Mouse (Mus musculus): ENCODE data around the gene Dppa2. TPM values are rescaled to one million over a fixed set of nuclear protein-coding genes. Genes with fewer than 3 reads are reported as not detected.
"Not testable (repeated sequence)": the region's sequence is repeated elsewhere in the genome, so short reads cannot be mapped to it uniquely, and the experiment has no call there.

Dppa2 gene
- total and polyA plus RNA-seq, 3 experiments: 0.11 to 0.83 TPM; not detected in 1

DNA sequence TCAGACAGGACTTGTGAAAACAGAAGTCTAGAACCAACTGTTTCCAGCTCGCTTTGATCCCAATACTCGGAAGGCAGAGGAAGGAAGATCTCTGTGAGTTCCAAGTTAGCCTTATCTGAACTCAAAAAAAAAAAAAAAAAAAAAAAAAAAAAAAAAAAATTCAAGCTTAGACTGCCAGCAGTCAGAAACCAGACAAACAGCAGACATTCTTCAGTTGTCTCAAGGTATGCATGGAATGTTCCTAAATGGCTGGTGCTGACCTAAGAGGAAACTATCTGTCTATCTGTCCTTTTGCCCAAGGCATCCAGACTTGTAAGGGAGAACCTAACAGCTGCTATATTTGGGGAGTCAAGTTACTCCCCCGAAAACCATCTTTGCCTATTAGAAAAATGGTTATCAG, 275 bp downstream of the Dppa2 start:
- DNase-seq (ENCODE audit: low spot score): no peak
- H3K4me3 ChIP-seq (ENCODE audit: low read depth, low read length): no peak overlapping the region
- no peak for TF ChIP-seq GATA2 (IDR thresholded peaks at IDR 0.05; ENCODE audit: borderline replicate concordance, low read depth, low read length)
- H3K4me1 ChIP-seq (ENCODE audit: insufficient read depth, low read depth, low read length): no peaks in the 10 kb centered on the region
- H3K36me3 ChIP-seq (replicated peaks): no peaks in the 10 kb centered on the region
- no peaks in the 10 kb centered on the region for H3K9me3 ChIP-seq (replicated peaks)
- H3K27me3 ChIP-seq (ENCODE audit: insufficient read depth, low read length): no peaks in the 10 kb centered on the region
- no peak for ATAC-seq (ENCODE audit: extremely low read depth, insufficient number of reproducible peaks, low FRiP score, poor library complexity, severe bottlenecking)

DNA sequence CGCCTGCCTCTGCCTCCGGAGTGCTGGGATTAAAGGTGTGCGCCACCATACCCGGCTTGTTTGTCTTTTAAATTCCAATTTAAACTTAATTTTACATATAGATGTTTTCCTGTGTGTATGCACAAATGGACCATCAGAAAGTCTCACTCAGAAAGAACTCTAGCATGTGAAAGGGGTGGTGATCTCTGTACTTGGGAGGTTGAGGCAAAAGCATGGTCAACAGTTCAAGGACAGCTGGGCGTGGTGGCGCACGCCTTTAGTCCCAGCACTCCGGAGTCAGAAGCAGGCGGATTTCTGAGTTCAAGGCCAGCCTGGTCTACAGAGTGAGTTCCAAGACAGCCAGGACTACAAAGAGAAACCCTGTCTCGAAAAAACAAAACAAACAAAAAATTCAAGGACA, 5.2 kb downstream of the Dppa2 start:
- DNase-seq (ENCODE audit: low spot score); H3K4me3 ChIP-seq (ENCODE audit: low read depth, low read length); H3K36me3 ChIP-seq (replicated peaks); H3K27me3 ChIP-seq (ENCODE audit: insufficient read depth, low read length); H3K9me3 ChIP-seq (replicated peaks); H3K4me1 ChIP-seq (ENCODE audit: insufficient read depth, low read depth, low read length); ATAC-seq (ENCODE audit: extremely low read depth, insufficient number of reproducible peaks, low FRiP score, poor library complexity, severe bottlenecking): not testable (repeated sequence)

DNA sequence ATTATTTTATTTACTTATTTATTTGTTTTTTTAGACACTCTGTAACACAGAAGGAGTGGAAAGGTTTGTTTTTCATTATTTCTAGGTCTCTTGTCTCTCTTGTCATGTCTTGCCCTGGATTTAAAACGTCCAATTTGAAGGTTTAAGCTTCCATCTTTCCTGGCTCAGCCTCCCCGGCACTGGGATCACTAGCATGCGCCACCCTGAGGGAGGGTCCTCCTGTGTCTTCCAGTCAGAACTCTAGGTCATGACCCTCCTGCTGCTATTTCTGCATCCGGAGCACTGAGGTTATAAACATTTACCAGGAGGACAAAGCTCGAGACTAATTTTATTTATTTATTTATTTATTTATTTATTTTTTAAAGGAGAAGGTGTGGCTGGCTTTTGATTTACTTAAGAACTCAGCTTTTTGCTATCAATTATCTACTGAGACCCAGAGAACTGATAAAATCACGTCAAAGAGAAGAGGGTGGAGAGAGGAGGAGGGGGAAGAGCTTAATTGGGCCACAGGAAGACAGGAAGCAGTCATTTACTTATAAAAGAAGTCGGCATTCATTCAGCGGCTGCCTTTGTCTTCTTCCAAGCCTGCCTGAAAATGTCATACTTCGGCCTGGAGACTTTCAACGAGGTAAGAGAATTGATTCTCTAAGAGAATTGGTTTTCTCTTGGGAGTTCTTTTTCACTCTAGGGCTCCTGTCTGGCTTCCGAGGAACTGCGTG, 6.4 kb downstream of the Dppa2 start:
- Histone ChIP-seq H3K36me3 (replicated peaks) (no peaks in the 10 kb centered on the region), H3K4me3 (ENCODE audit: low read depth, low read length) (no peak overlapping the region), H3K9me3 (replicated peaks) (no peaks in the 10 kb centered on the region), H3K27me3 (ENCODE audit: insufficient read depth, low read length) (no peaks in the 10 kb centered on the region), H3K4me1 (ENCODE audit: insufficient read depth, low read depth, low read length) (no peaks in the 10 kb centered on the region)
- DNase-seq (ENCODE audit: low spot score): no peak
- ATAC-seq (ENCODE audit: extremely low read depth, insufficient number of reproducible peaks, low FRiP score, poor library complexity, severe bottlenecking): no peak
- TF ChIP-seq CTCF (IDR thresholded peaks at IDR 0.05; ENCODE audit: low read depth, low read length) (no peak), GATA1 (IDR thresholded peaks at IDR 0.05; ENCODE audit: borderline replicate concordance, low read length) (no peak), GATA2 (IDR thresholded peaks at IDR 0.05; ENCODE audit: borderline replicate concordance, low read depth, low read length) (no peak), TAL1 (conservative IDR thresholded peaks at IDR 0.05; ENCODE audit: low read depth, low read length) (no peak), POLR2AphosphoS5 (IDR thresholded peaks at IDR 0.05; ENCODE audit: insufficient replicate concordance, low read depth, low read length) (no peak)

DNA sequence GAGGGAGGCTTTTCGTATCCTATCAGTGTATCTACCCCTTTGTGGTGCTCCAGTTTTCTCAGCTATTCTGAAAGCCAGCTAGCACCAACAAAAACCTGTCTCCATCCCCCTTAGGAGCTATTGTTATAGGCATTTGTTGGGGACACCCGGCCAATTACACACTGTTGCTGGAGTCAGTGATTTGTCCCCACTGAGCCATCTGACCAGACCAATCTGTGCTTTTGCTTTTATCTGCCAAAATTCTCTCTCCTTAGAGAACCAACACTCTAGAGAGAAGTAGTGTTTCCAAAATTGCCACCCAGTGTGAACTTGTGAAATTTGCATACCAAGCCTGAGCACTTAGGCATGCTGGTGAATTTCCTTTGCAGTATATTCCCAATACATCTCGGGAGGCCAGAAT, 11.6 kb downstream of the Dppa2 start:
- Histone ChIP-seq H3K27me3 (ENCODE audit: insufficient read depth, low read length) (0 out of 2 replicates have a peak, but pooled peaks cover 4% of the 10 kb centered on the region), H3K9me3 (replicated peaks) (no peaks in the 10 kb centered on the region), H3K36me3 (replicated peaks) (no peaks in the 10 kb centered on the region), H3K4me1 (ENCODE audit: insufficient read depth, low read depth, low read length) (no peaks in the 10 kb centered on the region), H3K4me3 (ENCODE audit: low read depth, low read length) (no peak overlapping the region)
- no peak for TF ChIP-seq POLR2AphosphoS5 (IDR thresholded peaks at IDR 0.05; ENCODE audit: insufficient replicate concordance, low read depth, low read length)
- no peak for ATAC-seq (ENCODE audit: extremely low read depth, insufficient number of reproducible peaks, low FRiP score, poor library complexity, severe bottlenecking)
- DNase-seq (ENCODE audit: low spot score): no peak

DNA sequence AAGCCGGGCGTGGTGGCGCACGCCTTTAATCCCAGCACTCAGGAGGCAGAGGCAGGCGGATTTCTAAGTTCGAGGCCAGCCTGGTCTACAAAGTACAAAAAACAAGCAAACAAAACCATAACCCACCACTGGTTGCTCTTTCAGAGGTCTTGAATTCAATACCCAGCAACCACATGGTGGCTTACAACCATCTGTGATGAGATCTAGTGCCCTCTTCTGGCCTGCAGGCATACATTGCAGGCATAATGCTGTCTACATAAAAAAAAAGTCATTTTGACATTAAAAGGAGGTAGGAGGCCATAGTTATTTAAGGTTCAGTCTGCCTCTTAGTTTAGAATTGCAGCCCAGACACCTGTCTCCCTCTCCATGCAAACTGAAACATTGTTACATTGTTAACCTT, 17.1 kb downstream of the Dppa2 start:
- DNase-seq (ENCODE audit: low spot score): no peak
- H3K9me3 ChIP-seq (replicated peaks): no peaks in the 10 kb centered on the region
- ATAC-seq (ENCODE audit: extremely low read depth, insufficient number of reproducible peaks, low FRiP score, poor library complexity, severe bottlenecking): no peak
- H3K4me1 ChIP-seq (ENCODE audit: insufficient read depth, low read depth, low read length): no peaks in the 10 kb centered on the region; the same call in 1 of the 2 replicates
- H3K27me3 ChIP-seq (ENCODE audit: insufficient read depth, low read length): 0 out of 2 replicates have a peak, but pooled peaks cover 6% of the 10 kb centered on the region
- TF ChIP-seq POLR2AphosphoS5 (IDR thresholded peaks at IDR 0.05; ENCODE audit: insufficient replicate concordance, low read depth, low read length): no peak
- no peak for TF ChIP-seq TAL1 (conservative IDR thresholded peaks at IDR 0.05; ENCODE audit: low read depth, low read length)
- peak; percentile 44; the same call in 1 of the 2 replicates for TF ChIP-seq CTCF (IDR thresholded peaks at IDR 0.05; ENCODE audit: low read depth, low read length)
- TF ChIP-seq GATA1 (IDR thresholded peaks at IDR 0.05; ENCODE audit: borderline replicate concordance, low read length): no peak
- TF ChIP-seq GATA2 (IDR thresholded peaks at IDR 0.05; ENCODE audit: borderline replicate concordance, low read depth, low read length): no peak
- H3K36me3 ChIP-seq (replicated peaks): no peaks in the 10 kb centered on the region
- H3K4me3 ChIP-seq (ENCODE audit: low read depth, low read length): no peak overlapping the region

DNA sequence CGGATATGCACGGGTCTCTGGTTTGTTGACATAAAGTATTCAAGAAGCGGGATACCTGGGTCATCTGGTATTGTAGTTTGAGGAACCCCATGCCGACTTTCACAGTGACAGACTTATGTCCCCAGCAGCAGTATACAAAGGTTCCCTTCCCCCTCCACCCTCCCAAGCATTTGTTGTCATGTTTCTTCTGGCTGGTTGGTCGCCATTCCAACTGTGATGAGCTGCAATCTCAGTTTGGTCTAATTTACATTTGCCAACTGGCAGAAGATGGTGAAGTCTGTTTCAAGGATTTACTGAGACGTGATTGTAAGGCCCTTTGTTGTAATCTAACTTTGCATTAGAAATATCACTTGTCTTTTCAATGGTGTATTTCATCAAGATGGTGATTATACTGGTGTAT, 19.4 kb downstream of the Dppa2 start:
- ATAC-seq (ENCODE audit: extremely low read depth, insufficient number of reproducible peaks, low FRiP score, poor library complexity, severe bottlenecking) (no peak), DNase-seq (ENCODE audit: low spot score) (no peak)
- no peak for TF ChIP-seq CTCF (IDR thresholded peaks at IDR 0.05; ENCODE audit: low read depth, low read length)
- TF ChIP-seq POLR2AphosphoS5 (IDR thresholded peaks at IDR 0.05; ENCODE audit: insufficient replicate concordance, low read depth, low read length): no peak
- no peak for TF ChIP-seq TAL1 (conservative IDR thresholded peaks at IDR 0.05; ENCODE audit: low read depth, low read length)
- no peak for TF ChIP-seq GATA1 (IDR thresholded peaks at IDR 0.05; ENCODE audit: borderline replicate concordance, low read length)
- no peak for TF ChIP-seq GATA2 (IDR thresholded peaks at IDR 0.05; ENCODE audit: borderline replicate concordance, low read depth, low read length)
- Histone ChIP-seq H3K4me3 (ENCODE audit: low read depth, low read length) (no peak overlapping the region), H3K36me3 (replicated peaks) (no peaks in the 10 kb centered on the region), H3K4me1 (ENCODE audit: insufficient read depth, low read depth, low read length) (no peaks in the 10 kb centered on the region; the same call in 1 of the 2 replicates), H3K27me3 (ENCODE audit: insufficient read depth, low read length) (0 out of 2 replicates have a peak, but pooled peaks cover 6% of the 10 kb centered on the region), H3K9me3 (replicated peaks) (no peaks in the 10 kb centered on the region)

Data from G1E (cell line).